Mouse (Mus musculus) kidney, postnatal 4 days (tissue): ENCODE measurements around the gene Pak2.

Experiments
- DNase-seq, 2 experiments: peaks; one replicate each; pipeline ENCODE4 v3.0.0; 2021; ENCODE audit warnings: mixed read lengths in 2 of 2

Pak2 gene

GRCm38 (mm10) chr16:31993946-31994345, 85.2 kb downstream of the Pak2 start:
- no peak for DNase-seq

- DNase-seq = no peak
These were observed 85.9 kb downstream of the Pak2 start for GRCm38 (mm10) chr16:31993195-31993594.

- DNase-seq = no peak
These were observed 87.1 kb downstream of the Pak2 start for GRCm38 (mm10) chr16:31992039-31992438.

- no peak for DNase-seq
These were observed 98.2 kb downstream of the Pak2 start for GRCm38 (mm10) chr16:31980946-31981345.

- DNase-seq = no peak
These were observed 99.6 kb downstream of the Pak2 start for GRCm38 (mm10) chr16:31979501-31979900.

- DNase-seq = no peak
These were observed 103.9 kb downstream of the Pak2 start for GRCm38 (mm10) chr16:31975258-31975657.
